8 mouse cellular contexts compared by ENCODE assay signal in the genomic region with DNA sequence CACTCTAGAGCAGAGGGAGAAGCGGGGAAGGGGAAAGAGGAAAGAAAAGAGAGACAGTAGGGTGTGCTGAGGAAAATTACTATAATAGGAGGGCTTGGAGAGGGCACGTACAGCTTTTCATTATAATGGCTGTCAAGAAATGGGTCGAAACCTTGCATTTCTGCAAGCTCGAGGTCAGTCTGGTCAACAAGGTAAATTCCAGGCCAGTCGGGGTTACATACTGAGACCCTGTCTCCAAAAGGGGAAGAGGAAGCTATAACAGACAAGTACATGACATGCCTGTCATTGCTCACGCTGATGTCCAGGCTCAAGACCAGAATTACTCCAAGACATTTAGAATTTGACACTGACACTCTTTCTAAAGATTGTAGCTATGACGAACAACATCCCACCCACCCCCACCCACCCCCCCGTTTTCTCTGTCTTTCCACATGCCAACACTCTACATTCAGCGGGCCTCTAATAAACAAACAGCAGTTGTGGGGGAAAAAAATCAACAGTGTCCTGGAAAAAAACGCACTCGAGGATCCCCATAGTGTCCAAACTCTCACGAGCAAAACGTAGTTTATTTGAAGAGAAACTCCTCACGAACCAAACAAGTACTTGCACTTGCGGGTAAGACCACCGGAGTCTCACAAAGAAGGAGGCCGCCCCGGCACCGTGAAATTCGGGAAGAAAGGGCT. TPM values are rescaled to one million over a fixed set of nuclear protein-coding genes. Genes with fewer than 3 reads are reported as not detected.
DNase-seq lines count a peak whose midpoint lies in the region; ATAC-seq and TF ChIP-seq lines count a peak whose summit lies in the region.

Gene Irak1bp1 (plus strand): TSS at position 534 of the 683 bp plus-strand sequence.

- no peak for TF ChIP-seq POLR2A in bone marrow, adult 2 months (IDR thresholded peaks at IDR 0.05; ENCODE audit: borderline replicate concordance, control insufficient read depth, low read depth, low read length)

- H3K9ac ChIP-seq in heart, embryonic 16.5 days (ENCODE audit: low read length) = peak within 1 kb of the TSS; percentile 75
- peak within 1 kb of the TSS; percentile 84 for H3K9ac ChIP-seq in limb, embryonic 13.5 days

- H3K4me2 ChIP-seq in heart, embryonic 16.5 days (ENCODE audit: low read depth, low read length) = peak within 1 kb of the TSS; percentile 81
- H3K4me2 ChIP-seq in limb, embryonic 13.5 days (replicated peaks) = peak within 1 kb of the TSS; percentile 70

- no peaks in the 10 kb centered on the region for H3K9me3 ChIP-seq in heart, embryonic 16.5 days (replicated peaks; ENCODE audit: control insufficient read depth, low read length)
- no peaks in the 10 kb centered on the region for H3K9me3 ChIP-seq in limb, embryonic 13.5 days

- no peak for TF ChIP-seq CTCF in bone marrow, adult 2 months (IDR thresholded peaks at IDR 0.05; ENCODE audit: control insufficient read depth, insufficient read depth, low read length)

- 10% methylated on average over 20 of the region's 20 CpGs for whole genome bisulfite sequencing in bone marrow, adult 2 months
- 15% methylated on average over 20 of the region's 20 CpGs for WGBS in heart, embryonic 16.5 days
- 18% methylated on average over 20 of the region's 20 CpGs for WGBS in limb, embryonic 13.5 days

- H3K4me3 ChIP-seq in bone marrow, adult 2 months (replicated peaks; ENCODE audit: control insufficient read depth, low read depth, low read length) = peak within 1 kb of the TSS; percentile 88
- peak within 1 kb of the TSS; percentile 67 for H3K4me3 ChIP-seq in heart, embryonic 16.5 days (ENCODE audit: low read length)
- H3K4me3 ChIP-seq in limb, embryonic 13.5 days = peak within 1 kb of the TSS; percentile 78

- DNase-seq in layer of hippocampus, adult 18-20 months (ENCODE audit: low spot score in 2 of 2) = no peak
- no peak for DNase-seq in layer of hippocampus, adult 11-12 months (ENCODE audit: low spot score)
- DNase-seq in splenic B cell, adult 2 months (ENCODE audit: low read depth, low spot score) = peak; percentile 31
- DNase-seq in c-Kit-positive CD71-positive TER-119-positive erythroid progenitor cells, embryonic 14.5 days (ENCODE audit: low spot score) = no peak
- no peak for DNase-seq in gastrocnemius, postnatal 4 days (ENCODE audit: low spot score in 2 of 2)

- H3K27ac ChIP-seq in bone marrow, adult 2 months (ENCODE audit: control insufficient read depth, insufficient read depth, low read depth, low read length, poor library complexity) = peak within 1 kb of the TSS; percentile 3; the same call in 1 of the 2 replicates
- H3K27ac ChIP-seq in heart, embryonic 16.5 days (ENCODE audit: low read length) = peak within 1 kb of the TSS; percentile 74
- H3K27ac ChIP-seq in limb, embryonic 13.5 days = peak within 1 kb of the TSS; percentile 85

- ATAC-seq in heart, embryonic 16.5 days (replicated peaks; ENCODE audit: extremely low read depth, insufficient read depth, low FRiP score) = no peak
- ATAC-seq in limb, embryonic 13.5 days (ENCODE audit: low FRiP score, low read depth) = no peak; the same call in 1 of the 2 replicates

- no peaks in the 10 kb centered on the region for H3K36me3 ChIP-seq in heart, embryonic 16.5 days (ENCODE audit: control insufficient read depth, insufficient read depth)
- H3K36me3 ChIP-seq in limb, embryonic 13.5 days = 0 out of 2 replicates have a peak, but pooled peaks cover 3% of the 10 kb centered on the region
- no peaks in the 10 kb centered on the region for H3K36me3 ChIP-seq in splenic B cell, adult 2 months (ENCODE audit: control insufficient read depth, insufficient read depth, low read length, poor library complexity, severe bottlenecking)

- no peaks in the 10 kb centered on the region; the same call in 1 of the 2 replicates for H3K4me1 ChIP-seq in bone marrow, adult 2 months (ENCODE audit: control insufficient read depth, insufficient read depth, low read length)
- peaks cover 6% of the 10 kb centered on the region for H3K4me1 ChIP-seq in heart, embryonic 16.5 days (ENCODE audit: control insufficient read depth, insufficient read depth, low read length)
- H3K4me1 ChIP-seq in limb, embryonic 13.5 days = peaks cover 17% of the 10 kb centered on the region; the same call in 1 of the 2 replicates

- no peaks in the 10 kb centered on the region for H3K27me3 ChIP-seq in heart, embryonic 16.5 days (ENCODE audit: control insufficient read depth, insufficient read depth, low read length)
- H3K27me3 ChIP-seq in limb, embryonic 13.5 days = no peaks in the 10 kb centered on the region
- H3K27me3 ChIP-seq in splenic B cell, adult 2 months (ENCODE audit: control insufficient read depth, insufficient read depth, low read length, poor library complexity, severe bottlenecking) = no peaks in the 10 kb centered on the region

RNA-seq across cellular contexts. Expression of gene Irak1bp1, which starts in this region (rescaled TPM):
- total RNA-seq in layer of hippocampus, adult 18-20 months (2021) = 10 to 100 TPM; 17.7 to 19.3 TPM
- polyA plus RNA-seq in bone marrow, adult 2 months (2011; ENCODE audit: insufficient read depth, insufficient read length, low replicate concordance, missing spikeins) = 3.5 TPM in 1 of 2 replicates, not detected in the other
- polyA plus RNA-seq in heart, embryonic 16.5 days (2015; fragmentation: Nextera tagmentation; extraction: Ambion mirVana) = 10.4 and 11.9 TPM in 2 replicates
- 23.0 and 24.7 TPM in 2 replicates for polyA plus RNA-seq in limb, embryonic 13.5 days (2015; fragmentation: Nextera tagmentation; extraction: Ambion mirVana)
- total RNA-seq in gastrocnemius, postnatal 4 days (2021) = 1 to 10 TPM; 3.0 to 3.9 TPM

Comparison
In these comparisons a context has a peak if more than half of its experiments do, and no peak if none do; other contexts are left out.
1. H3K27ac ChIP-seq: peak in every context shown above with its lines; median percentile 85 in limb, embryonic 13.5 days; 74 in heart, embryonic 16.5 days; 3 in bone marrow, adult 2 months.